Mouse (Mus musculus) cerebellum, postnatal 25 days (tissue): Measurements from ENCODE around the gene Plcxd2.
A peak's percentile ranks its signal among the peaks of the same experiment; 100 is the strongest.

Source experiments
- DNase-seq, 2 experiments: peaks; one replicate each; pipeline ENCODE4 v3.0.0; 2021; ENCODE audit warnings: mixed read lengths in 2 of 2

Plcxd2 gene

DNA sequence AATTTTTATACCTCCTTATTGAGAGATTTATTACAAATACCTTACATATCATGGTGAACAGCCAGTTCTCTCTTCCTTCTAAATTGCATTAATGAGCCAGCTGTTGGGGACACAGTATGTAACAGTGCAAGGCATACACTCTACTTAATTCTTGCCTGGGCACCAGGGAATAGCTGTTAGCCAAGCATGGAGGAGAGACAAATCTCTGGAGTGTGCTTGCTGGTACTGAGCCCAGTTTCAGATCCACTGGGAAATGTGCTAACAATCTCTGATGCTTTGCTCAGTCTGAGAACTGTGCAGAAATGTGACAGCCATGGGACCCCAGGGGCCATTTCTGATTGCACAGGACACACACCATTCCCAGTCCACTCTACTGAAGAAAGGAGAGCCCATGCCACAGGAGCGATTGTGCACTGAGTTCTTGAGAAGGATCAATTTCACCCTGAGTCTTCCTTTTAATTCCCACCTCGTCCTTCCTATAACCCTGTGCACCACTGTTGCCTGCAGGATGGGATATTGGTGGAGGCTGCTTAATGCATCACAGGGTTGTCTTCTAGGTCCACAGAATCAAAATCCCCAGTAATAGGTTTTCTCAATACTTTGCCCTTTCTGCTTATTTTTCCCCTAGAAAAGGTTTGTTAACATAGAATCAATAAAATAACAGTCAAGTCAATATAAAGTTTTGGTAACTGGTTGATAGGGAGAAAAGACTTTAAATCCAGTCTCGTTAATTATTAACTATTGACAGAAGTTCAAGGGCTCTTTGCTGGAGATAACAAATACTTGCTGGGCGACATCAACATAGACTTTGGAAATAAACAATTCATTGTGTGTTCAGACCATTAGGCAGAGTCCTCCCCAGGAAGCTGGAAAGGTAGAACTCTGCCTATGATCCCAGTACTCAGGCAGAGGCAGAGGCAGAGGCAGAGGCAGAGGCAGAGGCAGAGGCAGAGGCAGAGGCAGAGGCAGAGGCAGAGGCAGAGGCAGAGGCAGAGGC lies 25.1 kb downstream of the Plcxd2 start:
- no peak for DNase-seq

DNA sequence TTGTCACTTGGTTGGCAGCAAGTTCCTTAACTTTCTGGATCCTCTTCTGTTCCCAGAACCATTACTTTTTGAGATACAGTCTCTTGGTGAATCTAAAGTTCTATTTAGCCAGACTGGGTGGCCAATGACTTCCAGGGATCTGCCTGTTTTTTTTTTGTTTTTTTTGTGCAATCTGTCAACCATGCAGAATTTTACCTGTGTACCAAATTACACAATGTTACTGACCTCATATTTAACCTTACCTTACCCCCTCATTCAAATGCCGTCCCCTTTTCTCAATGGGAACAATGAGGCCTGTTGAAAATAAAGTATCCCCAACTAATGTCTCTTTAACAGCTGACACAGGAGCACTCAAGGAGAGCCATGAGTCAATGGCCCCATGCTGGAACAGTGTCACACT lies 33.8 kb downstream of the Plcxd2 start:
- no peak for DNase-seq

DNA sequence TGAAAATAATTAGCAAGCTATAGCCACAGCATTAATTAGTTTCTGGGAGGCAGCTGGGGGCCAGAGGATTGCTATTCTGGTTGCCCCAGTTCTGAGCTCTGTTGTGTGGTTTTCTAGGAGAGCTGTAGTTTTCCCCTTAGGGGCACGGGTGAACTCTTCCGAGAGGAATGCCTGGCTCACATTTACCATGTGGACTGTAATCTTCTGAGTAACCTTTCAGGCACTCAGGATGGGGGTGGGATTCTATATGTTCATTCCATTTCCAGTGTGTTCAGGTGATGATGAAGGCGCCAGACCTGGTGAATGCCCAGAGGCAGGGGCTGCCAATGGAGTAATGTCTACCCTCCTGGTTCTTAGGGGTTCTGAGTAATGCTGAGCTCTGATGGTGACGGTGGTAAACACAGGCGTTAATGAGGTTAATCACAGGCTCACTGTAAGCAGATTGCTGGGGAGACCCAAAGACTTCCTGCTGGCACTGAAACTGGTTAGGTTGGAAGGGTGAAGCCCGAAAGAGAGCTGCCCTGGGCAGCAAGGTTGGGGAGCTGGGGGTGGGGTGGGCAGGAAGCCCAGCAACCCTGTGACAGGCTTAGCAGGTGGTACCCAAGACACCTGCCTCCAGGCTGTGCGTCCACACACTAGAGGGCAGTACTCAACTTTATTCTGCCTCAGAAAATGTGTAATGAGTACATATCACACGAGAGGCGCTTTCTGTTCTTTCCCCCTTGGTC lies 35.9 kb downstream of the Plcxd2 start:
- DNase-seq: peak; percentile 31 to 60

DNA sequence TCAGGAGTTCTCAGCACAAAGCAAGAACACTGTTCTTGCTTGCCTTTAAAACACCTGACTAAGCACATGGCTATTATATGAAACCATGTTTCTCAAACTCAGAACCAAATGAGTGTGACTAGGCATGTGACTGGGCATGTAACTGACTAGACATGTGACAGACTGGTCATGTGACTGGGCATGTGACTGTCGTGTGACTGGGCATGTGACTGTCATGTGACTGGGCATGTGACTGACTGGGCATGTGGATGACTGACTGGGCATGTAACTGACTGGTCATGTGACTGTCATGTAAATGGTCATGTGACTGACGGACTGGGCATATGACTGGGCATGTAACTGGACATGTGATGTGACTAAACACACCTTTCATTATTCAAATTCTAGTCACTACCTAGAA lies 39.8 kb downstream of the Plcxd2 start:
- no peak for DNase-seq

DNA sequence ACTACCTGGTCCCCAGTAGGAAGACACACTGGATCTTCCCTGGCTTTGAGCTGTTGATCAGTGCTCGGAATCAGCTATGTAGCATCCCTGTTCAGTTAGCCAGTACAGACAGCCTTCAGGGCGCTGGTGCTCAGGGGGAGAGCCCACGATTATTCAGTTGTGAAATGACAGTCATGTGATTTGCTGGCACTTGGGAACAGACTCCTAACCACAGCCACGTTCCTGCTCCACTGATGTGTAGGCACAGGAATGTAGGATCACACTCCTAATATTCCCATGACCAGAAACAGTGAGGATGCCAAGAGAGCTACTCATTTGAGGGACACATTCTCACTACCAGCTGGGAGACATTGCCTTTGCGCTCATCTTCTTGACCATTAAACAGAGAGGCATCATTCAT lies 41.3 kb downstream of the Plcxd2 start:
- DNase-seq: no peak

DNA sequence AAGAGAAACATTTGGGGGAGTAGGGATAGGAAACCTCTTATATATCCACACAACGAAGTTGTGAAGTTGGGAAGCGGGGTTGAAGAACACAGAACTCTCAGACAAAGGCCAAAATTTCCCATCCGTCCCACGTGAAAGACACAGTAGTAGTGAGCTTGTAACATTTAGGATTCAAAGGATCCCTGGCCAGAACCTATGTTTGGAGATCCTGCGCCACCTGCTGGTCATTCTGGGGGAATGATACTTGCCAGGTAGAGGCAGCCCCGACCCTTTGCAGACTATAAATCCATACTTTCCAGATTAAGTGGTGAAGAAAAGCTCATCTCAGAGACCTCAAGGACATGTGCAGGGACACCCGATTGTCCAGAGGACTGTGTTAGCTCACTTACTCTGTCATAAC lies 42.5 kb downstream of the Plcxd2 start:
- peak; percentile 74 to 81 for DNase-seq

DNA sequence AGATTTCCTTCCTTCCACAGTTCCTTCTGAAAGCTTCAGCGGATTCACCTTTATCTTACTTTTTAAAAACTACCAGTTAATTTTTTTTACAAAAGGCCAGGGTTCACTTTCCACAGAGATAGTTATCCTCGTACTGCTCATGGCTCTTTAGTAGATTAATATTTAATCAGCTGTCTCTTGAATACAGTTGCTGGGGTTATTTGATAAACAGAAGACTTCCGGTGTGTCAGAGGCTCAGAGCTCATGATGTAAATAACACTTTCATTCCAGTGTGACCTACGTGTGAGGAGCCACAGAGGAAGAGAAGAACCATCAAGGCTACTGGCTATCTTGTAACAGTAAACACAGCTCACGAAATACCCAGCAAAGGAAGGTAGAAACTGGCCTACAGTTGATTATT lies 43.4 kb downstream of the Plcxd2 start:
- no peak for DNase-seq

DNA sequence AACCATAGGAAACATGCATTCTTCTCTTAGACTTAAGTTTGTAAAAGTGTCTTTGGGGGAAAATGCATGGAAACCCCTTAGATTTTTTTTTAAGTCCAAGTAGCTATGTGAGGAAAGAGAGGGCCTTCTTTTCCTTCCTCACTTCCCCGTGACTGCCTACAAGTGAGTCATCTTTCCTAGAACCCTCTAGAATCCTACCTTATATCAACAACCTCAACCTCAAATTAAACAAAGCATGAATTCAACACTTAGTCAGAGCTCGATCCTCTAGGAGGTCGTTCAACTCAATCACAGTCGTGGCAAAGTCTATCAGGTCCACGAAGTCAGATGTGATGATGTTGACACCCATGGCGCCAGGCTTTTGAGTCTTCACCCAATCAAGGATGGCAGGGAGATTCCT lies 45.2 kb downstream of the Plcxd2 start:
- no peak for DNase-seq

DNA sequence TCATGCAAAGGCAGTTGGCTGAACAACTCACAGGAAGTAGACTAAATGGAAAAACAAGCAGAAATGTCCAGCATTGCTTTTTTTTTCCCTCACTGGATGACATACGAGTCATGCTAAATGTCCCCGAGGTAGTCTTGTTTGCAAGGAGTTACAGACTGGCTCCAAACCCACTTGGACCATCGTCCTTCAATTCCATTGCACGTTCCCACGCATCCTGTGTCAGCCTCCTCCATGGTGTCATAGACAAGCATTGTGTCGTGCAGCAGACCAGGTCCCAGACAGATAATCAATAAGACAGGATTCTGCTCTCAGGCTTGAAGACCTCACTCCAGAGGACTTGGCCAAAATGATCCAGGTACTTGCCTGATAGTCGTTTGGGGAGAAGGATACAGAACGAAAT lies 46.2 kb downstream of the Plcxd2 start:
- DNase-seq: no peak

DNA sequence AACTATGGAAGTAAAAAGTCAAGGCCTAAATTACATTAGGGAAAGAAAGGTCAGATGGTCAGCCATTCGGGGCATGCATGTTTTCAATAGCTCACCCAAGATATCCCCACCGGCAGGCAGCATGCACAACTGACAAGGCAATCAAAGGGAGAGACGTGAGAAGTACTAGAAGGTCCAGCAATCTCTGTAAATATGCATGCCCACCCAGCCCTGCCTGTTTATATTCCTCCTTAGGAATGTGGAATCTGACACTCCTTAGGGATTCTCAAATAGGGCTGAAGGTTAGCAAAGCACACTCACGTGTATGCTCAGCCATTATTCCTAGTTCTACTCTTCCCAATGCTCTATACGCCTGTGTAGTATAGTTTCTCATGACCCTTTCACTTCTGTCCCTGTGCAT lies 46.9 kb downstream of the Plcxd2 start:
- DNase-seq: no peak

DNA sequence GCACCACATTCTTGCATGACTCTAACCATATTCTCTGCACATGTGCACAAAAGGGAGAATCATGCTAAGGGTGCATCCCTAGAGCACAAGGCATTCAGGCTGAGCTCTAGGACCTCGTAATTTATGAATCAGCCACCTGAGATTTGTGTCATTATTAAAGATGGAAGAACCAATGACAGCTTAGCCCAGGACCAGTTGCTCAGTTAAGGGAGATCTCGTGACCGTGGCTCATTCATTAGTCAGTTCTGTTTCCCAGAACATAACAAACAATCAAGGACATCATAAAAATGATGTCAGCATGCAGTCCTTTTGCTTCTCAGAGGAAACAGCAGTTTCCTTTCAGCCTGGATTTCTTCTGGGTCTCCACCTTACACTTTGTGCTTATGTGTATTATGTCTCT lies 49.0 kb downstream of the Plcxd2 start:
- DNase-seq: no peak

DNA sequence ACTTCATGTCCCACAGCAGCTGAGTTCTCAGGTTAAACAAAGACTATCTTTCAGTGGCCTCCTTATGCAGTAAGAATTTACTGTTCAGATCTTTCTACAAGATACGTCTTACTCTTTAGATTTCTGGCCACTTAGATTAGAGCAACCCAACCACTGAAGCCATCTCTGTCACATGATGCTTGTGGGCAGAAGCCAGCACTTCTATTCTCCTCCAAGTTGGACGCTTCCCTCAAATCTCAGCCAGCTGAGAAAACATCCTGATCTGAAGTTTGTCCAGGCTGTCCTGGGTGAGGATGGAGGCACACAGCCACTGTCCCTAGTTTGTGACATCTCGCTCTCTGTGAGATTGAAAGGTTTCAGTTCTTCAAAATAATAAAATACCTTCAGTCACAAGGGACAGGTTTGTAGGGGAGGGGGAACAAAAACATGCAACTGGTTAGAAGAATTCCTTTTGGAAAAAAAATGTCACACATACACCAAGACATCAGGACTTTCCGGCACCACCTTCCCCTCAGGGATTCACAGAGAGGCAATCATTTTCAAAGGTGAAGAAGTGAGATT lies 53.5 kb downstream of the Plcxd2 start:
- no peak for DNase-seq

DNA sequence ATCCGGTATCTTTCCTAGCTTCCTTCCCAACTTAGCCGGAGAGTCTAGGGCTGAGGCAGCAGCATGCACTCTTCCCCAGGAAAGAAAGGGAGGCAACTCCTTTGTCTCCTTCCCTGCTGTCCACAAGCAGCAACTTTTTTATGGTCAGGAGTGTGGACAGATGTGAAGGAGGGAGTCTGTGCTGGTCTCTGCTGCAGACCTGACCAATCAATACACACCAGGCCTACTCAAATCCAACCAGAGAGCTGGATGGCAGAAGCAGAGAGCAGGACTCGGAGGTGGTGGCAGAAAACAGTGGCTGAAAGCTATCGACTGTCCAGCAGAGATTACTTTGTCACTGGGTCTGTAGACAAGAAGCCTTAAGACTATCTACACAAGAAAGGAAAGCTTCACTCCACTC lies 56.6 kb downstream of the Plcxd2 start, which contains the start of gene Phldb2:
Gene Phldb2, minus strand, starts transcription at position 205 of the 400 bp plus-strand sequence.
- no peak for DNase-seq

DNA sequence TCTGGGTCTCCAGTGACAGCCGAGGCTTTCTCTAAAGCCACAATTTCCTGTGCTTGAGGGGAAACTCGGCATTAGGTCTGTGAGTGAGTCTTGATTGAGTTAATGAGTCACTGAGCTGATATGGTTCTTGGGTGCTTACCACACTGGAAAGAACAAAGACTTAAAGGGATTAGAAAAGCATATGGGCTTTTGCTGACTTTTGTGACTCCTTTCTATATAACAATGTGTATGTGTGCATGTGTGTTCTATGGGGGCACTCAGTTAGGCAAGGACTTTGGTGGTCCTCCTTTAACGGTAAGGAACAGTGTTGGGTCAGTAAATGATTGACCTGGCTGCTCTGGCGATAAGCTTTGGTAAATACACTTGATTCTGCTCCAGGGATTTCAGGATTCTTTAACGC lies 57.5 kb downstream of the Plcxd2 start:
- no peak for DNase-seq

DNA sequence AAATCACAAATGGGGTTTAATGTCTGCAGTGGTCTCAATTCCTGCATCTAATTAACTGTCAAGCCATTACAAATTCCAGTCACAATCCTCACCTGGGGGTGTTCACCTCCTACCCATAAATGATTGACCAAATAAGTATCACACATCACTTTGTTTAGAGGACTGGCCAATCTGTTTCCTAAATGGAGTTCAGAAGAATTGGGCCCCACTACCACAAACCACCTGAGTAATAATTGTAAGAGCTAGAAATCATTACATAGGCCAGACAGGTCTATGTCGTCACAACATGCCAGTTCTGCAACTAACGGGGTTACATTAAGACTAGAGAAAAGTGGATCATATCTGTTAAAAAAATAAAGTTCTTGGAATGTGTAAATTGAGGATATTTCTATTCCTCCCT lies 58.0 kb downstream of the Plcxd2 start:
- DNase-seq: no peak

DNA sequence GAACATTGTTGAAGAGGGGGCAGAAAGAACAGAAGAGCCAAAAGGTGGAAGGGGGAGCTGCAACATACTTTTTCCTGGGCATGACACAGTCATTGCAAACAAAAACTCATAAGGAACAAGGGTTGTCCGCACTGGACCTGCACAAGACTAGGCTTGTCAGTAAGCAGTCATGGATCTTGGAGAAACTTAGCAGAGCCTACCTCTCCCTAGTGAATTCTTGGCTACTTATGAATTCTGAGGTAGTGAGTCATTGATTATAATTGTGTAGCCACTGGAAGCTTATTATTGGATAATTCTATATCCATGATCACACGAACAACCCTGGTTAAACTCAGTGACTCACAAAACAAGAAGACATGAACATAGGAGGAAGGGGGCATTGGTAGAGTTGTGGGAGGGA lies 63.7 kb downstream of the Plcxd2 start:
- no peak for DNase-seq

DNA sequence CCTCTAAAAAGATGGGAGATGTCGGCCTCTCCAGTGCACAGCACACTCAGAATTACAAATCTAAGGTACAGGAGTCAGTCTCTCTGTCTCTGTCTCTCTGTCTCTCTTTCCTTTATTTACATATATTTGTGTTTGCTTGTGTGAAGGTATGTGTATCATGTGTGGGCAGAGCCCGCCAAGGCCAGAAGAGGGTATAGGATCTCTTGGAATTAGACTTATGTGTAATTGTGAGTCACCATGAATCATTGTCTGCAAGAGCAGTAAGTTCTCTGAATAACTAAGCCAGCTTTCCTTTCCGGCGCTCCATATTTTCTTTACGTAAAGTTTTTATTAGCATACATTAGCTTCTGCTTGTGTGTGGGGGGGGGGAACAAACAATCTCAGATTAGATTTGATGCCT lies 64.4 kb downstream of the Plcxd2 start:
- DNase-seq: no peak

DNA sequence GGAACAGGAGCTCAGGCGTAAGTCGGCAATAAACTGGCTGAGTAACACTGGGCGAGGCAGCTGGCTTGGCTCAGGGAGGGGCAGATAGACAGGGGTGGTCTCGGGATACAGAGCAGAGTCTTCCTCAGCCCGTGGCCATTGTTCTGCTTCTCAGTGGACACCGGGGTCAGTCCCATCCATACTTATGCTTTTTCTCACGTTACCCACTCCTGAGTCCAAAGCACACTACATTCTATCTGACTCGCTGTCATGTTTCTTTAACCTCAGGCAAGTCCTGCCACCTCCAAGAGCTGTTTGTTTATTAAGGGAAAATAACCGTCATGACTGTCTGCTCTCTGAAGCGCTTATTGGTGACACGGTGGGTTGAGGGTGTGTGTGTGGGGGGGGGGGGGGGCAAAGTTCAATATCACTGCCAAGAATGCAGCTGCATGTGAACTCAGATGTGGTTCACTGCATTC lies 64.8 kb downstream of the Plcxd2 start:
- no peak for DNase-seq

DNA sequence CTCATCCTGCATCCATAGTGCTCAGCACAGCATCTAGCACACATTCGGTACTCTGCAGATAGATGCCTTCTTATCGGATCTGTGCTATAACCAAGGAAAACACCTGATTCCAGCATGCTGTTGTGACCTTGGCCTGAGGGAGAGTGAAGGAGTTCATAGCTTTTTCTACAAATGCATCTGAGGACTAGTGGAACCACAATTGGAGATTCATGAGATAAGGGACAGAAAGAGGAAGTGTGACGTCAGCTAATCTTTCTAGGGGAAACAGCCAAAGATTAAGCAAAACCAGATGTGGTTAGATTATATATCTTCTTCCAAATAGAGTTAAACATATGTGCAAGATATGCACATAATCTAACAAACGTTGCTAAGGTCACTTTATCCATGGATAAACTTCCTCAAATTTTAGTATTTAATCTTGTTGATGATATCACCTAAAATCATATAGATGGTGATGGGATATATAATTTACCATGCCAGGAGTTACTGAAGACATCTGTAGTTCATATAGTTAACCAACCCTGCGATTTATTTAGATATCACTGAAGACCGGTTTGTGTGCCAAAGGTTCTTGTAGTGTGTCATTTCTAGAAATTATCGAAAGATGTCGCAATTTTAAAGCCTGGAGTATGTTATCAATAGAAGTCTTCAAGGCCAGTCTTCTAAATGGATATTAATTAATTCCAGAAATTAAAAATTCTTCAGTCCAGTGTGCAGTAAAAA lies 67.7 kb downstream of the Plcxd2 start:
- no peak for DNase-seq

DNA sequence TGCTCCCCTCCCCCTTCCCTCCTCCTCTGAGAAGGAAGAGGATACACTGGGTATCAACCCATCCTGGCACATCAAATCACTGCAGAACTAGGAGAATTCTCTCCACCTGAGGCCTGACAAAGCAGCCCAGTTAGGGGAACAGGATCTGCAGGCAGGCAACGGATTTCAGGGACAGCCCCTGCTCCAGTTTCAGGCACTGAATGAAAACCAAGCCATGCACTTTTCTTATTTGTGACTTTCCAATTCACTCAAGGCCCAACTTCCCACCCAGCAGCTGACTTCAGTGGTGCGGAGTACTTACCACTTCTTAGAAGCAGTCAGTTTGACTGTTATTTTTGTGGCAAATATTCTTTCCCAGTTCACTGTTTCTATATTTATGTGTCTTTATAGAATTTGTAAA lies 69.3 kb downstream of the Plcxd2 start:
- no peak for DNase-seq

DNA sequence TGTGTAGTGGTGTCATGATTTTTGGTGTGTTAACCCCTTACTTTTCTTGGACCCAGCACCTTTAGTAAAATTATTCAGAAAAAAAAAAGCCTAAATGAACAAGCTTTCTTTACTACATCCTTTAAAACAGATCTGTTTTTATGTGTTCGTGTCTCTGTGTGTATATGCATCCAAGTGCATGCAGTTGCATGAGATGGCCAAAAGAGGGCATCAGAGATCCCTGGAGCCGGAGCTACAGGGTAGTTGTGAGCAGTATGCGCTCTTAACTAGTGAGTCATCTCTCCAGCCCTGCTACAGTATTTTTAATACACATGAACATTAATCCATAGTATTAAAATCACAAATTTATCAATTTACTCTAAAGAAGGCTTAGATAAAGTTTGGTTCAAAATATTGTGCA lies 70.6 kb downstream of the Plcxd2 start:
- no peak for DNase-seq

DNA sequence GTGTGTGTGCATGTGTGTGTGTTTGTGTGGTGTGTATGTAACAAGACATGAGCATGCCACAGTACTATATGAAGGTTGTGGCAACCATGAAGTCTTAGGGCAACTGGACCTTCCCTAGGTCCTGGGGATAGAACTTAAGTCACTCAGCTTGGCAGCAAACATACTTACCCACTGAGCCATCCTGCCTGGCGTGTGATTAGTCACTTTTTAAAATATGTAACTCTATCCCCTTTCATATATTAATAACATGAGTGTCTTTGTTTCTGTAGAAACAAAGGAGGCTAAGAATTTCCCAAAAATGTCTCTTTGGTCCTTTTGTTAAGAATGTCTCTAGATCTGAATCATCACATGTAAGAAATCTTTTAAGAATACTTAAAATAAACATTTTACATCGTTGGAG lies 72.6 kb downstream of the Plcxd2 start:
- DNase-seq: no peak

DNA sequence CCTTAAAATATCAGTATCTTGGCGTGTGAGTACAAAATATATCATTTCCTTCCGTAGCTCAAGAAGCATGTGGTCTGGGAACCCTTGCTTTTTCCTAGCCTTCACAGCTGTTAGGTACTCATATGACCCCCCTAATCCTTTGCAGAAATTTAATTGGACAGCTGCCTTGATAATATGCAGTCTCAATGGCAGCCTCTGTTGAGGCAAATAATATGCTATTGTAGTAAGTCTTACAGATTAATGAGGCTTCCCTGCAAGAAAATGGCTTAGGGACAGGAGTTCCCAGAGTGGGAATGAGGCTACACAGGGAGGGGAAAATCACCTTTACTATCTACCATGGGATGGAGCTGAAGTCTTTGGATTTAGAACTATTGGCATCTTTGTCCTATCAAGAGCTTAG lies 73.5 kb downstream of the Plcxd2 start:
- no peak for DNase-seq
